Mouse (Mus musculus) gastrocnemius, adult 18-20 months (tissue): ENCODE data around the gene Erc2. TPM values are rescaled to one million over a fixed set of nuclear protein-coding genes. Genes with fewer than 3 reads are reported as not detected.

Source experiments
- DNase-seq: peaks from one replicate; pipeline ENCODE4 v3.0.0; 2021; ENCODE audit warnings: low spot score
- total RNA-seq, 2 experiments: library from RNA; stranded (reverse); gene quantifications; 2 replicates each; pipeline ENCODE4 v1.2.3; 2021

Gene Erc2
- total RNA-seq, 2 experiments from 2014 or later: 0.11 to 0.83 TPM

GRCm38 (mm10) chr14:28060891-28061290 is 438.7 kb downstream of the Erc2 start:
- no peak for DNase-seq

GRCm38 (mm10) chr14:28061649-28062375 is 439.6 kb downstream of the Erc2 start:
- no peak for DNase-seq

DNA sequence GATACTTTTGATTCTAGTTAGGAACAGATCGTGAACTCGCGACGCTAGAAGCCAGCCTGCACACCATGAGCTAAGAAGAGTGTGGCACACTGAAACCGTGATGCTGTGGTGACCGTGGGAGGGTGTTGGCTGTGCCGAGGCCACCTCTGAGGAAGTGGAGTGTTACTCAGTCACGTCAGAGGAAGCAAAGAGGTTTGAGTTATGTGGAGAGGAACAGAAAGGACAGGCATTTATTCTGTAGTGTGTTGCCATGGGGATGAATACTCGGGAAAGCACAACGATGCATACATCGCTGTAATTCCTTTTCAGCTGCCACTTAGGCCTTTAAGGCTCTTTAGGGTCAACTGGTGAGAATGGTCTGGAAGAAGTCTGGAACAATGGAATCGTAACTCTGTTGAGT is 445.8 kb downstream of the Erc2 start:
- no peak for DNase-seq

DNA sequence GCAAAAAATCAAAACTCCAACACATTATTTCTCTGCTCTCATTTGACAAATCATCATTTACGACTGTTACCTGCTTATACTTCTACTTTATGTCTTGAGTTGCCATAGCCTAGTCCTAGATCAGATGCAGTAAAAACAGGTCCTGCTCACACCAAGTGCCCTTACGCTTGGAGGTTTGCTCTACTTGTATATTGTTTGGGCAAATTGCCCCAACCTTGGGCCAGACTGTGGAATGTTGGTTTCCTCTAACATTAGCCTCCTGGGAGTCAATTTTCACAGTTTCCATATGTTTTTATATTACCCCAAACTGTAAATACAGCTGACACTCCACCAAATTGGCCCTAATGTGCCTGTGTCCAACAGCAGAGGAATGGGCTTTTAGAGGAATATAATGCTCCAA is 447.6 kb downstream of the Erc2 start:
- no peak for DNase-seq

DNA sequence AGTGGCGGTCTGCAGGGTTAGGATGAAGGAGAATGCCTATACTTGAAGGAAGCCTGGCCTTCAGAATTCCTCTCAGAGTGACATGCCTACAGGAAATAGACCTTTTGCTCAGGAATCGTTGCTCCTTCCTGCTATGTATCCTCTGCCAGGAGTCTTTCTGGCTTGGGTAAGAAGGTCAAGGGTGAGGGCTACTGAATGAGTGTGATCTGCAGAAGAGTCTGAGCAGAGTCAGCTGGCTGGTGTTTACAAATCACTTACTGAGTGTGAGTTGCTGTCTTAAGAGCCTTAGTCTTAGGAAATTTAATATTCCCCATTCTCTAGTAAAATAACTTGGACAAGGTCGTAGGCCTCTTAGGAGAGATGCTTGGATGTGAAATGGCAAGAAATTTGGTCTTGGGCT is 450.3 kb downstream of the Erc2 start:
- DNase-seq: no peak

DNA sequence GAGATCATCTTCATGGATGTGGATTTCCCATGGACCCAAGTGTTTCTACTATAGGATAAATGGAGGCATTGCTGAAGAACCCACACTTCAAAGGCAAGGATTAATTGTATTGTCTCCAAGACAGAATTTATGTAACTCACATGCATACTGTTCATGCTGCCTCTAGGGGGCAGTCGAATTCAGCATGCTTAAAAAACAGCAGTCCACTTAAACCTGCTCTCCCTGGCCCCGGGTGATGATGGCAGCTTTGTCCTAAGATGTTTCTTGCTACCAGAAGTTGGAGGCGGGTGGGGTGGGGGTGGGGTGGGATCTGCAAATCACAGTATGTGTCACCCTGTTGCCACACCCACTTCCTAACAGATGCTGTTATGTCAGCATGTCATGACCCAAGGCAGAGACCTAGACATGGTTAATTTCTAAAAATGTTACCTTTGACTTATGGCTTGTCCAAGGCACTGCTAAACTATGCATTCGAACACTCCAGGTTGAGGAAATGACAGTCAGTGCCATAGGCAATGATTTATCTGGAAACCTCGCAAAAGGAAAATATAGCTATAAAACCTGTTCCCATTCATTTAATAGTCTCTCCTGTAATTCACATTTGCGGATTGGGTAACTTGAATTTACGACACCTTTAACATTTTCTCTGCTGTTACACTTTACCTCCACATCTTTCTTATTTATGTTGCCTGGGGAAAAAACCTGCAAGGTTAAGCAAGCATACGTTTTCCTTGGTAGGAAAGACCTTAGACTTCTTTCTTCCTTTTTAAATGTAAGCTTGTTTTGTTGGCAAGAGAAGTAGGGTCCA is 467.6 kb downstream of the Erc2 start:
- DNase-seq: peak; percentile 2

GRCm38 (mm10) chr14:28091367-28091766 is 469.1 kb downstream of the Erc2 start:
- DNase-seq: no peak

DNA sequence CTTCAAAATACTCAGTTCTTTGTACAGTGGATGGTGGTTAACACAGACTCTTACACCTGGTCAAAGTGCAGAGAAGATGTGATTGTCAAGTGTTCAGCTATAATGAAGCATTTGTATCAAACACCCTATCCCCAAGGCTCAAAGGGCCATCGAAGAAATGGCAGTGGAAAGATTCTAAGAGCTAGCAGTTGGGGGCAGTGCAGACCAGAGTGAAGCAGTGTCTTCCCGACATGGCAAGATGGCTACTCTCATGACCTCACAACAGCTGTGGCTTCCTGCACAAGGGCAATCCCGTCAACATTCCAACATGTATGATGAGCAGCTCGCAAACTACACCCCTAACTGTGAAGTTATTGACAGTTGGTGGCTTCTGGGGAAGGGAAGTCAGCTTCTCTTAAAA is 471.0 kb downstream of the Erc2 start:
- no peak for DNase-seq

DNA sequence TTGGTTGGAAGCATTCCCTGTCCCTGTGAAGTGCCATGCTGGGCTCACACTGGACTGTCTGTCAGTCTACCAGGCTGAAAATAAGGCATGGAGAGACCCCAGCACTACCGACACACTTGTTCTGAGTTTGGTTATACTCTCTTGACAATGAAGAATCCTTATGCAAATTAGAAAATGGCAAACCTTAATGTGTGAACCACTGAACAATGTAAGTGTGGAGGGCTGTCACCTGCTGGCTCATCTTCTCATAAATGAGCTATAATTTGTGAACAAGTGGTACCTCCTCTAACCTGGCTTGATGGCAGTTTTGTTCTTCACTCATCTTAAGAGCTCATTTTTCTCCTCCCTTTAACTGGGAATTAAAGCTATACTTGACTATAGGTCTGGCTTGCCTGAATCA is 471.7 kb downstream of the Erc2 start:
- DNase-seq: no peak

DNA sequence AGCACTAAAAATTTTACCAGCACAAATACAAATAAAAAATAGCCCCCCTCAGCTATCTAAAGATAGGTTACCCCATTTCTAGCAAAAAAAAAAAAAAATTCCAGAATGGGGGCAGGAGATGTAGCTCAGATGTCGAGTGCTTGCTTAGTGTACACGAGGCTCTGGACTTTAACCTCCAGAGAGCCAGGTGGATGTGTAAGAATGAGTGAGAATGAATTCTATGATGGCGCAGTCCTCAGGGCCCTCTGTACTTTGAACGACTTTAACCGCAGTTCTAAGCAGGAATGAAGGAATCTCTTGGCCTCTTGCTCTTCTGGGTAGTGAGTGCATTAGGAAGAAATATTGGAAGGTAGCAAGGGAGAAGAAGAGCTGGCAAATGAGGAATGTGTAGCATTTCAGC is 476.9 kb downstream of the Erc2 start:
- DNase-seq: no peak

- DNase-seq: no peak
These were observed 490.9 kb downstream of the Erc2 start for GRCm38 (mm10) chr14:28113121-28113520.

- DNase-seq: no peak
These were observed 498.6 kb downstream of the Erc2 start for GRCm38 (mm10) chr14:28120851-28121250.

DNA sequence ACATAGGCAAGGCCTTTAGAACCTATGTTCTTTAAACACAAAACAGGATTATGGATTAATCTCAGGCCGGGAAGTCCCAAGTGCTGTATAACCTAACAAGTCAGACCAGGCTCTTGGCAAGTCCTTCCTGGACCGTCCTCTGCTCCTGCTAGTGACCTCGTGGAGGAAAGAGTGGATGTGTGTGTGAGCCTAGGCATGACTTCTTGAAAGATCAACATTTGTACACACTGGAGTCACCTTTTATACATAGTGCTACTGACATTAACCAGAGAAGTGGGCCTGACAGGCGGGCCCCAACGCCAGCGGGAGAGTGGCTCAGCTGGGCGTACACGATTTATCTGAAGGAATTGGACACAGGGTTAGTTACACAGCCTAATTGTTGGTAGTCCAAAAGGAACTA is 504.6 kb downstream of the Erc2 start:
- no peak for DNase-seq

DNA sequence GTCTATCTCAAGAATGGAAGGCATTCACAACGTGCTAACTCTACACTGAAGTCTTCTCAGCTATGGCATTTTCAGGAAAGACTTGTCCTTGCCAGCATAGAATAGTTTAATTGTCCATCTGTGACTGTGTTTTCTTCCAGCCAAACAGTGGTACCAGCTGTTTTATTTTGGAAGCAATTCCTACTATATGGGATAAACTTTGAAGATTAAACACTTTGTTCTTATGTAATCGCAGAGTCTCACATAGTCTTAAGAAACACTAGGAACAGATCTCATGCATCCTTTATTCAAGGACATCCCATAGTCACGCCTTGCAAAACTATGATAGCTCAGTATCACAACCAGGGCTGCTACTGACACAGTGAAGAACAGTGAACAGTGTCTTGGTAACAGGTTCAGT is 506.8 kb downstream of the Erc2 start:
- no peak for DNase-seq

DNA sequence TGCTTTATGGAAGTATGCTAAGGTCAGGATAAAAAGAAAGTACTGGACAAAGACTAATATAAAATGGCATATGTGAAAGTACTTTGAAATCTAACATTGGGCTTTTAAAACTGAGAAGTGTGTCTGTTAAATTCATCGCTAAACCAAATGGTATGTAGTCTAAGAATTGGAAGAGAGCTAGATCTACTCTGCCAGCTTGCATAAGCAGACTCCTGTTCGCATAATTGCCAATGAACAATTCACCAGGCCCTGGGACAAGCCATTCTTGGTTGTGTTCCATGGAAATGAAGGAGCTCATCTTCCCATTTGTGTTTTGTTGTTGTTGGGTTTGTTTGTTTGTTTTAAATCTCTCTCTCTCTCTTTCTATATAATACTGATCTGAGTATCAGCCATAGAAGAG is 521.8 kb downstream of the Erc2 start:
- DNase-seq: no peak

GRCm38 (mm10) chr14:28147201-28147600 is 525.0 kb downstream of the Erc2 start:
- DNase-seq: no peak

DNA sequence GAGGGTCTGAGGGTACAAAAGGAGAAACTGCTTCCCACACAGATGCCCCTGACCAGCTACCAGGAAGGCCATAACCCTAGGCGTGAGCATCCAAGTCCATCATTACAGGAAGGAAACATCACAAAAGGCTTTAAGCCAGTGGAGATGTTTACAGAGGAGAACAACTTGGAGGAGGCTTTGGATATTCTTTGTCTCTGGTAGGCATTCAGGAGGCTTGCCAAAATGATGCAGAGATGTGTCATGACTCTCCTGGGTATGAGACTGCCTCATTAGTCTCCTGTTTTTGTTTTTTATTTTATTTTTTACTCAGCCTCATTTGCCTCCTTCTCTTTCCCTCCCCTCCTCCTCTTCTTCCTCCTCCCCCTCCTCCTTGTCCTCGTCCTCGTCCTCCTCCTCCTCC is 528.7 kb downstream of the Erc2 start:
- no peak for DNase-seq

DNA sequence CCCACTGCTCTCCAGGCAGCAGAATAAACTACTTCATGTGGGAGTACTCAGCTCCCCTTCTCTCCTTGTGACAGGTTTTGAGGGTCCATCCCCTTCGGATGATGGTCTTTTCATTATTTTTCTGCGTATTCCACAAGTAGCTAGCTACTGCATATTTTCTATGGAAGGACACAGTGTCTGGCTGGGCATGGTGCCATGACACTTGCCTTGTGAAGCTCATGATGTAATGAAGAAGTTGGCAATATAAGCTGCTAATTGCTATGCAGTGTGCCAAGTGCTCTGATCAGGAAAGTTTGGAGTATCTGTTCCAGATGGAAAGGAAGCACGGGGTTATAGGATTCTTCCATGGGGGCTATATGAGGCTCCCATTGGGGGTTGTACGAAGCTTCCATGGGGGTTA is 533.5 kb downstream of the Erc2 start:
- DNase-seq: no peak

- no peak for DNase-seq
These were observed 538.6 kb downstream of the Erc2 start for GRCm38 (mm10) chr14:28160852-28161251.

GRCm38 (mm10) chr14:28164642-28165408 is 542.6 kb downstream of the Erc2 start:
- no peak for DNase-seq

GRCm38 (mm10) chr14:28165621-28166211 is 543.5 kb downstream of the Erc2 start:
- no peak for DNase-seq

- no peak for DNase-seq
These were observed 548.5 kb downstream of the Erc2 start for GRCm38 (mm10) chr14:28170711-28171110.
